Mouse (Mus musculus): Measurements from ENCODE around the gene Radil. TPM values are rescaled to one million over a fixed set of nuclear protein-coding genes. Genes with fewer than 3 reads are reported as not detected.

The Radil gene
- polyA plus RNA-seq, 1 experiment from 2014 or later, result 1.1 TPM

DNA sequence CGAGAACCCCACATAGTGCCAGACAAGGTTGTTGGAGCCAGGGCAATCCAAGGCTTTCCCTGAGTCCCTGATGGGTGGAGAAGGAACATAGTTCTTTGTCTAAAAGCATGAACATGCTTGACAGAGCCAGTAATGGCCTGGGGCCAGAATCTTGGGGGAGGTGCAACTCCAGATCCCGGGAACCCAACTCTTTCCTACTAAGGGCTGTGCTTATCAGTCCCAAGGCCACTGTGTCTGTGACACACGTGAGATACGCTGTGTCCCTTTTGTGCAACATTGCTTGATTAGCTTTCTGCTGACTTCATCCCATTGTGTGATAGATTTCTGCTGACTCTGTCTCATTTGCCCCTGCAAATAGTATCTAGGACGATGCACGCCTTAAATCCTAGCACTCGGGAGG is 25.9 kb upstream of the Radil start:
- H3K4me3 ChIP-seq (ENCODE audit: low read depth, low read length), result no peak overlapping the region
- no peak overlapping the region for H3K9ac ChIP-seq (ENCODE audit: low read depth, low read length)
- DNase-seq (ENCODE audit: low spot score) (no peak), ATAC-seq (replicated peaks; ENCODE audit: low FRiP score) (no peak)
- peaks cover 3% of the 10 kb centered on the region; the same call in 1 of the 2 replicates for H3K36me3 ChIP-seq (ENCODE audit: control insufficient read depth, insufficient read depth, low read length)
- H3K9me3 ChIP-seq (ENCODE audit: control insufficient read depth, low read length), result no peaks in the 10 kb centered on the region
- H3K4me1 ChIP-seq (replicated peaks; ENCODE audit: control insufficient read depth, insufficient read depth, low read length), result no peaks in the 10 kb centered on the region
- H3K4me2 ChIP-seq, result no peak overlapping the region
- WGBS, result 75% methylated on average over 7 of the region's 7 CpGs
- no peaks in the 10 kb centered on the region for H3K27me3 ChIP-seq (replicated peaks; ENCODE audit: control insufficient read depth, insufficient read depth, low read length)
- H3K27ac ChIP-seq (ENCODE audit: low read depth, low read length), result no peak overlapping the region

- no peak overlapping the region for H3K27ac ChIP-seq (ENCODE audit: low read depth, low read length)
- H3K27me3 ChIP-seq (replicated peaks; ENCODE audit: control insufficient read depth, insufficient read depth, low read length), result no peaks in the 10 kb centered on the region
- H3K4me3 ChIP-seq (ENCODE audit: low read depth, low read length), result no peak overlapping the region
- 70% methylated on average over 8 of the region's 8 CpGs for WGBS
- H3K4me1 ChIP-seq (replicated peaks; ENCODE audit: control insufficient read depth, insufficient read depth, low read length), result no peaks in the 10 kb centered on the region
- DNase-seq (ENCODE audit: low spot score), result no peak
- H3K4me2 ChIP-seq, result no peak overlapping the region
- no peak overlapping the region for H3K9ac ChIP-seq (ENCODE audit: low read depth, low read length)
- no peak for ATAC-seq (replicated peaks; ENCODE audit: low FRiP score)
- H3K9me3 ChIP-seq (ENCODE audit: control insufficient read depth, low read length), result no peaks in the 10 kb centered on the region
- H3K36me3 ChIP-seq (ENCODE audit: control insufficient read depth, insufficient read depth, low read length), result peaks cover 3% of the 10 kb centered on the region; the same call in 1 of the 2 replicates
Observed at GRCm38 (mm10) chr5:142574323-142575057, 23.6 kb upstream of the Radil start.

GRCm38 (mm10) chr5:142564606-142565005 is 13.7 kb upstream of the Radil start:
- H3K27ac ChIP-seq (ENCODE audit: low read depth, low read length), result no peak overlapping the region
- ATAC-seq (replicated peaks; ENCODE audit: low FRiP score), result no peak
- H3K4me1 ChIP-seq (replicated peaks; ENCODE audit: control insufficient read depth, insufficient read depth, low read length), result no peaks in the 10 kb centered on the region
- H3K9ac ChIP-seq (ENCODE audit: low read depth, low read length), result no peak overlapping the region
- 0 out of 2 replicates have a peak, but pooled peaks cover 2% of the 10 kb centered on the region for H3K36me3 ChIP-seq (ENCODE audit: control insufficient read depth, insufficient read depth, low read length)
- WGBS, result 83% methylated on average over 1 of the region's 1 CpGs
- H3K4me2 ChIP-seq, result no peak overlapping the region
- DNase-seq (ENCODE audit: low spot score), result no peak
- H3K4me3 ChIP-seq (ENCODE audit: low read depth, low read length), result no peak overlapping the region
- no peaks in the 10 kb centered on the region for H3K27me3 ChIP-seq (replicated peaks; ENCODE audit: control insufficient read depth, insufficient read depth, low read length)
- H3K9me3 ChIP-seq (ENCODE audit: control insufficient read depth, low read length), result peaks cover 2% of the 10 kb centered on the region; the same call in 1 of the 2 replicates

DNA sequence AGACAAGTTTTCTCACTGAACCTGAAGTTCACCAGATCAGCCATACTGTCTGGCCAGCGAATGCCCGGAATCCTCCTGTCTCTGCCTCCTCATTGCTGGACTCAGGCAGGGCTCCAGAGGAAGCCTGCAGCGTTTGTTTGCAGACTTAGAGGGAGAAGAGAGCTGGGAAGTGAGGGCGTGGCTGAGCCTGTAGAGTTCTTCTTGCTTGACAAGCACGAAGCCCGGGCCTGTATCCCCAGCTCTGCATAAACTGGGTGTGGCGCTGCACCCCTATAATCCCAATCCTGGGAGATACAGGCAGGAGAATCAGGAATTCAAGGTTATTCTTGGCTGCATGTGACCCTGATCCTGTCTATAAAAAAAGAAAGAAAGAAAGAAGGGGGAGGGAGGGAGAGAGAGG is 9.4 kb upstream of the Radil start:
- 41% methylated on average over 7 of the region's 7 CpGs for WGBS
- H3K9me3 ChIP-seq (ENCODE audit: control insufficient read depth, low read length), result no peaks in the 10 kb centered on the region
- no peak overlapping the region for H3K4me2 ChIP-seq
- no peak overlapping the region for H3K9ac ChIP-seq (ENCODE audit: low read depth, low read length)
- no peaks in the 10 kb centered on the region for H3K4me1 ChIP-seq (replicated peaks; ENCODE audit: control insufficient read depth, insufficient read depth, low read length)
- no peak overlapping the region for H3K27ac ChIP-seq (ENCODE audit: low read depth, low read length)
- ATAC-seq (replicated peaks; ENCODE audit: low FRiP score) (no peak), DNase-seq (ENCODE audit: low spot score) (no peak)
- H3K36me3 ChIP-seq (ENCODE audit: control insufficient read depth, insufficient read depth, low read length), result no peaks in the 10 kb centered on the region
- no peak overlapping the region for H3K4me3 ChIP-seq (ENCODE audit: low read depth, low read length)
- no peaks in the 10 kb centered on the region for H3K27me3 ChIP-seq (replicated peaks; ENCODE audit: control insufficient read depth, insufficient read depth, low read length)

- ATAC-seq (replicated peaks; ENCODE audit: low FRiP score), result peak; percentile 60
Observed at GRCm38 (mm10) chr5:142557397-142558067, 6.6 kb upstream of the Radil start.

GRCm38 (mm10) chr5:142556721-142557120 is 5.8 kb upstream of the Radil start:
- 88% methylated on average over 4 of the region's 4 CpGs for WGBS
- no peak overlapping the region for H3K9ac ChIP-seq (ENCODE audit: low read depth, low read length)
- H3K4me2 ChIP-seq, result no peak overlapping the region
- no peaks in the 10 kb centered on the region for H3K36me3 ChIP-seq (ENCODE audit: control insufficient read depth, insufficient read depth, low read length)
- H3K4me1 ChIP-seq (replicated peaks; ENCODE audit: control insufficient read depth, insufficient read depth, low read length), result no peaks in the 10 kb centered on the region
- no peak overlapping the region for H3K4me3 ChIP-seq (ENCODE audit: low read depth, low read length)
- H3K27ac ChIP-seq (ENCODE audit: low read depth, low read length), result no peak overlapping the region
- no peaks in the 10 kb centered on the region for H3K9me3 ChIP-seq (ENCODE audit: control insufficient read depth, low read length)
- no peak for DNase-seq (ENCODE audit: low spot score)
- ATAC-seq (replicated peaks; ENCODE audit: low FRiP score), result no peak
- H3K27me3 ChIP-seq (replicated peaks; ENCODE audit: control insufficient read depth, insufficient read depth, low read length), result no peaks in the 10 kb centered on the region

More at GRCm38 (mm10) chr5:142557397-142558067, 6.6 kb upstream of the Radil start:
- peak; percentile 72 for DNase-seq (ENCODE audit: low spot score)
- H3K27me3 ChIP-seq (replicated peaks; ENCODE audit: control insufficient read depth, insufficient read depth, low read length), result no peaks in the 10 kb centered on the region
- no peak overlapping the region for H3K27ac ChIP-seq (ENCODE audit: low read depth, low read length)
- H3K4me1 ChIP-seq (replicated peaks; ENCODE audit: control insufficient read depth, insufficient read depth, low read length), result no peaks in the 10 kb centered on the region
- H3K4me3 ChIP-seq (ENCODE audit: low read depth, low read length), result no peak overlapping the region
- H3K9me3 ChIP-seq (ENCODE audit: control insufficient read depth, low read length), result no peaks in the 10 kb centered on the region
- no peaks in the 10 kb centered on the region for H3K36me3 ChIP-seq (ENCODE audit: control insufficient read depth, insufficient read depth, low read length)
- WGBS, result 15% methylated on average over 18 of the region's 21 CpGs
- H3K4me2 ChIP-seq, result peak overlapping the region; percentile 14; the same call in 1 of the 2 replicates
- no peak overlapping the region for H3K9ac ChIP-seq (ENCODE audit: low read depth, low read length)

DNA sequence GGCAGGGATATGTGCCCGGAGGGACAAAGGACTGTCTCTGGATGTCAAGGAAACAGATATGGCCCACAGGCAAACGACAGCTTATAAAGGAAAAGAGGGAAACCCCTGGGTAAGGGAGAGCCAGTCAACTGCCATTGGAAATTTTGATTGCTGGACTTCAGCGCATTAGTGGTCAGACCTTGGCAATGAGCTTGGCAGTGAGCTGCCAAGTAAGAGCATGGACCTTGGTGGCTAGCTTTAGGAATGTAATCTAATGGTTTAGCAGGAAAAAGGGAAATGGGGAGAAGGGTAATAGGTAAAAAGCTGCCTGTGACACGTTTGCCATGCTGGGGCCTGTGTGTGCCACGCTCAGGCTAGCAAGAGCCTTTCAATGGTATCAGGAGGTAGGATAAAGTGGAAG is 5.0 kb upstream of the Radil start:
- Histone ChIP-seq H3K9ac (ENCODE audit: low read depth, low read length) (no peak overlapping the region), H3K27ac (ENCODE audit: low read depth, low read length) (no peak overlapping the region), H3K27me3 (replicated peaks; ENCODE audit: control insufficient read depth, insufficient read depth, low read length) (peaks cover under 1% of the 10 kb centered on the region), H3K4me2 (no peak overlapping the region), H3K4me1 (replicated peaks; ENCODE audit: control insufficient read depth, insufficient read depth, low read length) (no peaks in the 10 kb centered on the region), H3K36me3 (ENCODE audit: control insufficient read depth, insufficient read depth, low read length) (no peaks in the 10 kb centered on the region), H3K9me3 (ENCODE audit: control insufficient read depth, low read length) (no peaks in the 10 kb centered on the region), H3K4me3 (ENCODE audit: low read depth, low read length) (no peak overlapping the region)
- DNase-seq (ENCODE audit: low spot score), result no peak
- ATAC-seq (replicated peaks; ENCODE audit: low FRiP score), result no peak
- WGBS, result 69% methylated on average over 5 of the region's 5 CpGs

DNA sequence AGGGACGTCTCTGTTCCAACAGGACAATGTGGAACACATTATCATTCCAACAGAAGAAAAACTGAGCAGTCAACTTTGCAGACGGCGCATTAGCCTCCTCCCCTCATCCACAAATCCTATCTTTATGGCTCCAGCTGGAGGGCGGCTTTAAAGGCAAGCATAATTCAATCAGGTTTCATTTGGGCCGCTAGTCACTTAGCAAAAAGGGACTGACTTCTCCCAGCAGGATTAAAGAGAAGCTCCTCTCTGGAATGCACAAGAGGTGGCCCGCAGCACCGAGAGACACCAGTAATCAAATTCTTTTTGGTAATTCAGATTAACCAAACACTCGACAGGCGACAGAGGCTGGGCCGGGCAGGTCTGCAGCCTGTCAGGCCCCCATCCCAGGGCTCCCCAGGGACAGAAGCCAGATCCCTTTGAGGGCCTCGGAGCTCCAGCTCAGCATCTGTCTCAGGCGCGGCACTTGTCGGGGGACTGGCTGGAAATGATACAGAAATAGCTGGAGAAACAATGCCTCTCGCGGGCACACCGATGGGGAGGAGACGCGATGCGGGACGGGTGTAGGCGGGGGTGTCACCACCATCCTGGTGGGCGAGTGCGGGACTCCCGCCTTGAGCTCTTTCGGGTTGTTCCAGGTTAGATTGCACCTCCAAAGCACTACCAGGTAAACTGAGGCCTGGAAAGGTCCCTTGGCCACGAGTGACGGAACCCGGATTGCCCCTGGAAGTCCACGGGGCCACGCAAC is 765 bp downstream of the Radil start:
- peaks cover 21% of the 10 kb centered on the region for H3K27me3 ChIP-seq (replicated peaks; ENCODE audit: control insufficient read depth, insufficient read depth, low read length)
- H3K9me3 ChIP-seq (ENCODE audit: control insufficient read depth, low read length), result no peaks in the 10 kb centered on the region
- H3K36me3 ChIP-seq (ENCODE audit: control insufficient read depth, insufficient read depth, low read length), result no peaks in the 10 kb centered on the region
- H3K9ac ChIP-seq (ENCODE audit: low read depth, low read length), result peak overlapping the region; percentile 39; the same call in 1 of the 2 replicates
- no peak overlapping the region for H3K27ac ChIP-seq (ENCODE audit: low read depth, low read length)
- H3K4me1 ChIP-seq (replicated peaks; ENCODE audit: control insufficient read depth, insufficient read depth, low read length), result peaks cover 7% of the 10 kb centered on the region
- WGBS, result 9% methylated on average over 31 of the region's 31 CpGs
- peak overlapping the region; percentile 59 for H3K4me3 ChIP-seq (ENCODE audit: low read depth, low read length)
- H3K4me2 ChIP-seq, result peak overlapping the region; percentile 94
- DNase-seq (ENCODE audit: low spot score), result peak; percentile 49
- ATAC-seq (replicated peaks; ENCODE audit: low FRiP score), result 0 out of 2 replicates have a peak, but pooled peaks have one; percentile 6
